Mouse (Mus musculus): ENCODE measurements around the gene Wipf2.

GRCm38 (mm10) chr11:98835296-98835695 is 28.1 kb upstream of the Wipf2 start:
- TF ChIP-seq POLR2A (IDR thresholded peaks at IDR 0.05; ENCODE audit: borderline replicate concordance, control insufficient read depth, low read depth, low read length) = no peak
- no peak for TF ChIP-seq CTCF (IDR thresholded peaks at IDR 0.05; ENCODE audit: control insufficient read depth, insufficient read depth, low read length)
